30 mouse cellular contexts compared by ENCODE assay signal in genomic region chr17:63092774-63093173, GRCm38 (mm10).
A peak's percentile ranks its signal among the peaks of the same experiment; 100 is the strongest.
DNase-seq lines count a peak whose midpoint lies in the region; ATAC-seq and TF ChIP-seq lines count a peak whose summit lies in the region.
"Had no signal": no experiment of that assay in that cellular context is flagged by ENCODE, and none has a peak within 500 bp of the region (broad histone marks: within the 10 kb centered on the region; RNA-seq: fewer than 3 reads in every experiment).

No protein-coding gene starts in this region.

- TF ChIP-seq EP300 in CH12.LX (IDR thresholded peaks at IDR 0.05; ENCODE audit: low read length): no peak

- DNase-seq in kidney, postnatal 25 days: no peak
- DNase-seq in CH12.LX (ENCODE audit: extremely low read depth): no peak
- DNase-seq in midbrain, postnatal 0 days (ENCODE audit: low spot score): no peak
- DNase-seq in gastrocnemius, postnatal 10 days: no peak
- DNase-seq in left cerebral cortex, postnatal 25 days (ENCODE audit: low spot score in 2 of 2): no peak
- DNase-seq: adrenal gland, postnatal 25 days; cerebellum, adult 18-20 months; cerebellum, postnatal 10 days; forebrain, postnatal 0 days; gastrocnemius, postnatal 14 days; heart, adult 11 months; heart, postnatal 36 days; kidney, adult 9 months; lung, embryonic 14.5 days; lung, postnatal 14 days; retina, postnatal 1 day; right cerebral cortex, postnatal 25 days; thymus, postnatal 25 days had no signal

- peaks cover 8% of the 10 kb centered on the region; the same call in 1 of the 2 replicates for H3K9me3 ChIP-seq in kidney, embryonic 16.5 days (ENCODE audit: low read length)
- H3K9me3 ChIP-seq in CH12.LX (replicated peaks; ENCODE audit: low read length): no peaks in the 10 kb centered on the region
- no peaks in the 10 kb centered on the region for H3K9me3 ChIP-seq in midbrain, postnatal 0 days (ENCODE audit: low read length)
- H3K9me3 ChIP-seq: embryonic facial prominence, embryonic 15.5 days; forebrain, embryonic 12.5 days; liver, embryonic 15.5 days; midbrain, embryonic 12.5 days; stomach, embryonic 15.5 days had no signal

- H3K27ac ChIP-seq in kidney, embryonic 16.5 days (ENCODE audit: low read length): no peak overlapping the region
- H3K27ac ChIP-seq in CH12.LX (ENCODE audit: insufficient read depth, low read depth): no peak overlapping the region
- H3K27ac ChIP-seq in midbrain, postnatal 0 days (ENCODE audit: low read depth, low read length): no peak overlapping the region
- H3K27ac ChIP-seq: embryonic facial prominence, embryonic 10.5 days; embryonic facial prominence, embryonic 15.5 days; forebrain, embryonic 12.5 days; hindbrain, embryonic 13.5 days; liver, embryonic 15.5 days; midbrain, embryonic 12.5 days; stomach, embryonic 15.5 days had no signal

- 0 out of 2 replicates have a peak, but pooled peaks cover 2% of the 10 kb centered on the region for H3K36me3 ChIP-seq in kidney, embryonic 16.5 days (ENCODE audit: insufficient read depth, low read length)
- H3K36me3 ChIP-seq in CH12.LX (replicated peaks in 1 of 2; ENCODE audit: control insufficient read depth in 1 of 2, insufficient read depth in 1 of 2, low read length in 1 of 2): no peaks in the 10 kb centered on the region
- no peaks in the 10 kb centered on the region for H3K36me3 ChIP-seq in midbrain, postnatal 0 days (ENCODE audit: insufficient read depth, low read length)
- H3K36me3 ChIP-seq: embryonic facial prominence, embryonic 10.5 days; embryonic facial prominence, embryonic 15.5 days; forebrain, embryonic 12.5 days; hindbrain, embryonic 13.5 days; liver, embryonic 15.5 days; midbrain, embryonic 12.5 days; stomach, embryonic 15.5 days had no signal

- H3K27me3 ChIP-seq in kidney, embryonic 16.5 days (ENCODE audit: insufficient read depth, low read length): no peaks in the 10 kb centered on the region
- H3K27me3 ChIP-seq in CH12.LX (replicated peaks): no peaks in the 10 kb centered on the region
- no peaks in the 10 kb centered on the region for H3K27me3 ChIP-seq in midbrain, postnatal 0 days (ENCODE audit: insufficient read depth, low read length)
- H3K27me3 ChIP-seq: embryonic facial prominence, embryonic 15.5 days; forebrain, embryonic 12.5 days; hindbrain, embryonic 13.5 days; liver, embryonic 15.5 days; midbrain, embryonic 12.5 days; stomach, embryonic 15.5 days had no signal

- ATAC-seq in kidney, embryonic 16.5 days (ENCODE audit: low FRiP score, low TSS enrichment): peak; percentile 9; the same call in 1 of the 2 replicates
- peak; percentile 74 for ATAC-seq in common myeloid progenitor, adult 5-6 weeks (replicated peaks; ENCODE audit: low read depth, poor library complexity, severe bottlenecking)
- peak; percentile 41; the same call in 1 of the 2 replicates for ATAC-seq in megakaryocyte-erythroid progenitor cell, adult 5-6 weeks (replicated peaks; ENCODE audit: low FRiP score, low TSS enrichment, poor library complexity, severe bottlenecking)
- no peak for ATAC-seq in midbrain, postnatal 0 days (ENCODE audit: low FRiP score)
- ATAC-seq: forebrain, postnatal 0 days; intestine, postnatal 0 days had no signal

- TF ChIP-seq RAD21 in CH12.LX (IDR thresholded peaks at IDR 0.05; ENCODE audit: low read depth, low read length): no peak

- no peak overlapping the region for H3K9ac ChIP-seq in kidney, embryonic 16.5 days (replicated peaks; ENCODE audit: low read length)
- H3K9ac ChIP-seq in CH12.LX (ENCODE audit: insufficient read depth, low read depth): no peak overlapping the region
- H3K9ac ChIP-seq in midbrain, postnatal 0 days (replicated peaks; ENCODE audit: low read length, poor library complexity, severe bottlenecking): no peak overlapping the region
- H3K9ac ChIP-seq: embryonic facial prominence, embryonic 15.5 days; forebrain, embryonic 12.5 days; forebrain, postnatal 0 days; hindbrain, embryonic 13.5 days; liver, embryonic 15.5 days; lung, embryonic 14.5 days; midbrain, embryonic 12.5 days; stomach, embryonic 15.5 days had no signal

- no peak for TF ChIP-seq POLR2A in CH12.LX (IDR thresholded peaks at IDR 0.05; ENCODE audit: low read depth, low read length)

- H3K4me3 ChIP-seq in kidney, embryonic 16.5 days (ENCODE audit: low read length): no peak overlapping the region
- no peak overlapping the region for H3K4me3 ChIP-seq in CH12.LX (replicated peaks in 1 of 3; ENCODE audit: low read depth in 2 of 3, low read length in 2 of 3, poor library complexity in 1 of 3)
- H3K4me3 ChIP-seq in midbrain, postnatal 0 days (ENCODE audit: low read depth, low read length): no peak overlapping the region
- H3K4me3 ChIP-seq: embryonic facial prominence, embryonic 10.5 days; embryonic facial prominence, embryonic 15.5 days; forebrain, embryonic 12.5 days; hindbrain, embryonic 13.5 days; liver, embryonic 15.5 days; midbrain, embryonic 12.5 days; stomach, embryonic 15.5 days had no signal

- intact Hi-C loops in left cerebral cortex, postnatal 25 days (cut with DNase I): no loop called here

- H3K4me1 ChIP-seq in kidney, embryonic 16.5 days (ENCODE audit: insufficient read depth, low read length): 0 out of 2 replicates have a peak, but pooled peaks cover 3% of the 10 kb centered on the region
- peaks cover 0 to 24% of the 10 kb centered on the region in 2 experiments; a peak in 3 of 4 replicates for H3K4me1 ChIP-seq in CH12.LX (ENCODE audit: control insufficient read depth in 1 of 2, insufficient read depth in 2 of 2)
- no peaks in the 10 kb centered on the region for H3K4me1 ChIP-seq in midbrain, postnatal 0 days (ENCODE audit: insufficient read depth, low read length)
- H3K4me1 ChIP-seq: embryonic facial prominence, embryonic 10.5 days; embryonic facial prominence, embryonic 15.5 days; forebrain, embryonic 12.5 days; hindbrain, embryonic 13.5 days; liver, embryonic 15.5 days; midbrain, embryonic 12.5 days; stomach, embryonic 15.5 days had no signal

- in situ Hi-C loops in CH12.LX (cut with MboI; ENCODE audit: low pct_ligation_motif_present, low pct_unique_long_range_greater_than_20kb, low sequenced_read_pairs): no loop called here

- H3K4me2 ChIP-seq in kidney, embryonic 16.5 days (replicated peaks; ENCODE audit: low read depth, low read length): no peak overlapping the region
- no peak overlapping the region for H3K4me2 ChIP-seq in CH12.LX (ENCODE audit: insufficient read depth, low read depth, poor library complexity, severe bottlenecking)
- no peak overlapping the region for H3K4me2 ChIP-seq in midbrain, postnatal 0 days (ENCODE audit: low read depth, low read length, poor library complexity, severe bottlenecking)
- H3K4me2 ChIP-seq: embryonic facial prominence, embryonic 15.5 days; forebrain, embryonic 12.5 days; heart, embryonic 11.5 days; hindbrain, embryonic 13.5 days; liver, embryonic 15.5 days; lung, embryonic 14.5 days; midbrain, embryonic 12.5 days; stomach, embryonic 15.5 days had no signal

- dilution Hi-C loops in CH12.LX (cut with MboI; ENCODE audit: extremely low pct_ligation_motif_present, extremely low pct_unique_long_range_greater_than_20kb, low sequenced_read_pairs): no loop called here

- TF ChIP-seq CTCF in CH12.LX (conservative IDR thresholded peaks at IDR 0.05 in 1 of 2, IDR thresholded peaks at IDR 0.05 in 1 of 2; ENCODE audit: low read depth in 2 of 2, low read length in 2 of 2): no peak
- no peak for TF ChIP-seq CTCF in midbrain, postnatal 0 days (IDR thresholded peaks at IDR 0.05)

- WGBS in kidney, embryonic 16.5 days: 66% methylated on average over 6 of the region's 6 CpGs
- WGBS in midbrain, postnatal 0 days: 83% methylated on average over 6 of the region's 6 CpGs

- no peaks in the 10 kb centered on the region for H3K79me2 ChIP-seq in CH12.LX (replicated peaks; ENCODE audit: control insufficient read depth, extremely low read depth, insufficient read depth, poor library complexity, severe bottlenecking)

TF ChIP-seq in CH12.LX, 34 proteins besides CTCF, POLR2A, EP300 and RAD21:
- TF ChIP-seq ZNF384 (IDR thresholded peaks at IDR 0.05; ENCODE audit: low read depth, low read length) (no peak), MYC (IDR thresholded peaks at IDR 0.05; ENCODE audit: low read depth, low read length) (no peak), ZKSCAN1 (IDR thresholded peaks at IDR 0.05; ENCODE audit: borderline replicate concordance, low read depth, low read length) (peak; percentile 56; the same call in 1 of the 2 replicates)
